Comparison of ENCODE assay signal across 13 mouse cellular contexts in the genomic region with DNA sequence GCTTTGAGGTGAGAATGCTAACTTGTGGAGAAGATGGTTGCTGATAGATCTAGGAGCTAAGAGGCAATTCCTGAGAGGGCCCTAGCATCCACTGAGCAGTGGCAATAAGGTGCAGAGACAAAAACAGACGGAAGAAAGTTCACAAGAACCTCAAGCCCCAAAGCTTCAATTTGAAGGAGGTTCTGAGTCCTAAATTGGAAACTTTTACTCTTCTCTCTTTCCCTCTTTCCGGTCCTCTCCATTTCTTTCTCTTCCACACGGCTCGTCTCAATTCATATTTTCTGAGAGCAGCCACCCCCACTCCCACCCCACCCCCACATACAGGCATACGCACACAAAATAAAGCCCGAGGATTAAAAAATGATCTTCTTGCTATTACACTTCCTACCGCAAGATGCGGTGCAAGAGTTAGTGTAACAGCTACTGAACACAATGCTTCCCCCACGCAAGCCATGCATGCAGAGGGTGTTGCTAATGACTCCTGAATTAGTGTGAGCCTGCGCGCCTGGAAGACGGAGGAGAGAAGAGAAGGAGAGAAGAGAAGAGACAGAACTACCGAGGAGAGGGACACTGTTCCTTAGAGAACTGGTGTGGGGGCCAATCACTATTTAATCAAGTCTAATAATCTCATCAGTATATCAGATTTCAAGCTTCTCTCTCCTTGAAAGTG. TPM values are rescaled to one million over a fixed set of nuclear protein-coding genes. Genes with fewer than 3 reads are reported as not detected.
A peak's percentile ranks its signal among the peaks of the same experiment; 100 is the strongest.
DNase-seq lines count a peak whose midpoint lies in the region; ATAC-seq and TF ChIP-seq lines count a peak whose summit lies in the region.
"Had no signal": no experiment of that assay in that cellular context is flagged by ENCODE, and none has a peak within 500 bp of the region (broad histone marks: within the 10 kb centered on the region; RNA-seq: fewer than 3 reads in every experiment).

No protein-coding gene starts in this region.

- H3K27me3 ChIP-seq in forebrain, embryonic 11.5 days (ENCODE audit: control insufficient read depth, insufficient read depth, low read length): peaks cover 78% of the 10 kb centered on the region
- peaks cover 3% of the 10 kb centered on the region; the same call in 1 of the 2 replicates for H3K27me3 ChIP-seq in stomach, embryonic 14.5 days (ENCODE audit: control insufficient read depth, insufficient read depth, low read length)
- peaks cover 92% of the 10 kb centered on the region for H3K27me3 ChIP-seq in heart, embryonic 12.5 days (replicated peaks)
- H3K27me3 ChIP-seq: CH12.LX had no signal

- H3K9me3 ChIP-seq in forebrain, embryonic 11.5 days (ENCODE audit: control insufficient read depth, low read length): no peaks in the 10 kb centered on the region
- no peaks in the 10 kb centered on the region for H3K9me3 ChIP-seq in stomach, embryonic 14.5 days (ENCODE audit: control insufficient read depth, low read depth, low read length)
- no peaks in the 10 kb centered on the region for H3K9me3 ChIP-seq in heart, embryonic 12.5 days (replicated peaks)
- H3K9me3 ChIP-seq: embryonic facial prominence, embryonic 15.5 days; limb, embryonic 15.5 days; megakaryocyte, embryonic 14.5 days had no signal

- no peaks in the 10 kb centered on the region for H3K36me3 ChIP-seq in forebrain, embryonic 11.5 days (ENCODE audit: control insufficient read depth, insufficient read depth, low read length)
- H3K36me3 ChIP-seq in stomach, embryonic 14.5 days (ENCODE audit: control insufficient read depth, insufficient read depth, low read length): no peaks in the 10 kb centered on the region
- H3K36me3 ChIP-seq in heart, embryonic 12.5 days: no peaks in the 10 kb centered on the region
- H3K36me3 ChIP-seq: embryonic facial prominence, embryonic 15.5 days; limb, embryonic 15.5 days had no signal

- peak overlapping the region; percentile 67 for H3K4me2 ChIP-seq in forebrain, embryonic 11.5 days (ENCODE audit: low read depth, low read length, severe bottlenecking)
- H3K4me2 ChIP-seq in stomach, embryonic 14.5 days (replicated peaks; ENCODE audit: low read depth, low read length): peak overlapping the region; percentile 51
- H3K4me2 ChIP-seq in heart, embryonic 12.5 days: no peak overlapping the region

- WGBS in forebrain, embryonic 11.5 days: 3% methylated on average over 13 of the region's 13 CpGs
- 36% methylated on average over 13 of the region's 13 CpGs for WGBS in stomach, embryonic 14.5 days
- 13% methylated on average over 13 of the region's 13 CpGs for WGBS in heart, embryonic 12.5 days

- no peak overlapping the region; the same call in 1 of the 2 replicates for H3K4me3 ChIP-seq in layer of hippocampus, adult 2 months
- H3K4me3 ChIP-seq in forebrain, embryonic 11.5 days (ENCODE audit: low read depth, low read length): peak overlapping the region; percentile 38
- H3K4me3 ChIP-seq in stomach, embryonic 14.5 days (ENCODE audit: low read depth, low read length): peak overlapping the region; percentile 28; the same call in 1 of the 2 replicates
- no peak overlapping the region for H3K4me3 ChIP-seq in heart, embryonic 12.5 days
- H3K4me3 ChIP-seq: heart, adult 2 months; megakaryocyte, embryonic 14.5 days had no signal

- peak overlapping the region; percentile 51 for H3K27ac ChIP-seq in layer of hippocampus, adult 2 months
- peak overlapping the region; percentile 87 for H3K27ac ChIP-seq in forebrain, embryonic 11.5 days (ENCODE audit: low read depth, low read length)
- H3K27ac ChIP-seq in stomach, embryonic 14.5 days (ENCODE audit: low read length): no peak overlapping the region; the same call in 1 of the 2 replicates
- no peak overlapping the region for H3K27ac ChIP-seq in heart, embryonic 12.5 days (ENCODE audit: poor library complexity, severe bottlenecking)
- H3K27ac ChIP-seq: embryonic facial prominence, embryonic 15.5 days; heart, adult 2 months; limb, embryonic 15.5 days had no signal

- peaks cover 24% of the 10 kb centered on the region for H3K4me1 ChIP-seq in forebrain, embryonic 11.5 days (replicated peaks; ENCODE audit: control insufficient read depth, insufficient read depth, low read length)
- H3K4me1 ChIP-seq in stomach, embryonic 14.5 days (ENCODE audit: control insufficient read depth, insufficient read depth, low read length): peaks cover 5% of the 10 kb centered on the region; the same call in 1 of the 2 replicates
- H3K4me1 ChIP-seq in heart, embryonic 12.5 days (replicated peaks): peaks cover 20% of the 10 kb centered on the region

- no peak for DNase-seq in layer of hippocampus, adult 2 months (ENCODE audit: low spot score in 2 of 2)
- no peak for DNase-seq in layer of hippocampus, adult 8-10 months (ENCODE audit: low spot score in 2 of 2)
- DNase-seq in forebrain, embryonic 11.5 days (ENCODE audit: low spot score): no peak
- DNase-seq in kidney, postnatal 25 days: peak; percentile 25 to 38
- no peak for DNase-seq in lung, postnatal 36 days
- DNase-seq in cerebellum, adult 11-12 months: no peak
- DNase-seq: heart, adult 2 months had no signal

- no peak; the same call in none of the 2 replicates for TF ChIP-seq CTCF in layer of hippocampus, adult 2 months (conservative IDR thresholded peaks at IDR 0.05)

- ATAC-seq in forebrain, embryonic 11.5 days (replicated peaks; ENCODE audit: low FRiP score): no peak
- ATAC-seq in stomach, embryonic 14.5 days (ENCODE audit: insufficient number of reproducible peaks, insufficient read depth, low FRiP score, low read depth): no peak
- no peak for ATAC-seq in heart, embryonic 12.5 days (ENCODE audit: insufficient number of reproducible peaks, low FRiP score)

- H3K9ac ChIP-seq in forebrain, embryonic 11.5 days (ENCODE audit: low read length): peak overlapping the region; percentile 76
- no peak overlapping the region; the same call in 1 of the 2 replicates for H3K9ac ChIP-seq in stomach, embryonic 14.5 days (replicated peaks; ENCODE audit: low read depth, low read length)
- no peak overlapping the region for H3K9ac ChIP-seq in heart, embryonic 12.5 days
- H3K9ac ChIP-seq: embryonic facial prominence, embryonic 15.5 days; limb, embryonic 15.5 days had no signal

RNA-seq across cellular contexts. Expression of a gene that starts 29.8 kb away (rescaled TPM):
- total RNA-seq in layer of hippocampus, adult 2 months (2021): 10 to 100 TPM; 35.8 to 48.5 TPM
- total RNA-seq in layer of hippocampus, adult 8-10 months (2022): 10 to 100 TPM; 40.5 to 53.3 (median 45.9) TPM
- 124 and 137 TPM in 2 replicates for polyA plus RNA-seq in forebrain, embryonic 11.5 days (2014; fragmentation: Nextera tagmentation; extraction: Ambion mirVana)
- 106 and 111 TPM in 2 replicates for polyA plus RNA-seq in stomach, embryonic 14.5 days (2014; fragmentation: Nextera tagmentation; extraction: Ambion mirVana)
- polyA plus RNA-seq in heart, embryonic 12.5 days (2016; fragmentation: Nextera tagmentation; extraction: Ambion mirVana): 26.5 and 27.7 TPM in 2 replicates
- total RNA-seq: CH12.LX had no signal

Comparison
In these comparisons a context has a peak if more than half of its experiments do, and no peak if none do; other contexts are left out.
1. DNase-seq: peak in kidney, postnatal 25 days (2 of 2); none in layer of hippocampus, adult 2 months (0 of 2), layer of hippocampus, adult 8-10 months (0 of 2), forebrain, embryonic 11.5 days (single experiment), lung, postnatal 36 days (single experiment) and cerebellum, adult 11-12 months (single experiment).
2. H3K27ac ChIP-seq: peak in layer of hippocampus, adult 2 months (single experiment) and forebrain, embryonic 11.5 days (single experiment); none in stomach, embryonic 14.5 days (single experiment) and heart, embryonic 12.5 days (single experiment).
3. H3K4me3 ChIP-seq: peak in forebrain, embryonic 11.5 days (single experiment) and stomach, embryonic 14.5 days (single experiment); none in layer of hippocampus, adult 2 months (single experiment) and heart, embryonic 12.5 days (single experiment).